Mouse (Mus musculus) right cerebral cortex, adult 18-20 months (tissue): ENCODE measurements around the gene Nck2.
"Not testable (repeated sequence)": the region's sequence is repeated elsewhere in the genome, so short reads cannot be mapped to it uniquely, and the experiment has no call there.

Experiments
- DNase-seq: peaks from one replicate; pipeline ENCODE4 v3.0.0; 2022; ENCODE audit warnings: mixed read lengths

Nck2 gene

GRCm38 (mm10) chr1:43537021-43537420 lies 92.6 kb downstream of the Nck2 start:
- DNase-seq, result no peak

GRCm38 (mm10) chr1:43537496-43537895 lies 93.1 kb downstream of the Nck2 start:
- no peak for DNase-seq

GRCm38 (mm10) chr1:43538716-43539115 lies 94.3 kb downstream of the Nck2 start:
- no peak for DNase-seq

GRCm38 (mm10) chr1:43539689-43540380 lies 95.5 kb downstream of the Nck2 start:
- no peak for DNase-seq

GRCm38 (mm10) chr1:43542339-43542738 lies 98.0 kb downstream of the Nck2 start:
- DNase-seq, result no peak

GRCm38 (mm10) chr1:43547644-43548043 lies 103.3 kb downstream of the Nck2 start:
- DNase-seq, result no peak

GRCm38 (mm10) chr1:43548749-43549148 lies 104.4 kb downstream of the Nck2 start:
- DNase-seq, result no peak

GRCm38 (mm10) chr1:43550525-43550924 lies 106.1 kb downstream of the Nck2 start:
- no peak for DNase-seq

- not testable (repeated sequence) for DNase-seq
These were observed 109.8 kb downstream of the Nck2 start for GRCm38 (mm10) chr1:43553989-43554679.

- DNase-seq, result no peak
These were observed 111.0 kb downstream of the Nck2 start for GRCm38 (mm10) chr1:43555222-43555974.

- DNase-seq, result no peak
These were observed 114.0 kb downstream of the Nck2 start for GRCm38 (mm10) chr1:43558329-43558728.

- DNase-seq, result no peak
These were observed 114.8 kb downstream of the Nck2 start for GRCm38 (mm10) chr1:43559043-43559692.

GRCm38 (mm10) chr1:43561085-43561484 lies 116.7 kb downstream of the Nck2 start:
- DNase-seq, result no peak

- peak; percentile 52 for DNase-seq
These were observed 117.8 kb downstream of the Nck2 start for GRCm38 (mm10) chr1:43562002-43562666.

GRCm38 (mm10) chr1:43565260-43565659 lies 120.9 kb downstream of the Nck2 start:
- no peak for DNase-seq

GRCm38 (mm10) chr1:43566677-43567377 lies 122.4 kb downstream of the Nck2 start:
- no peak for DNase-seq

- DNase-seq, result no peak
These were observed 124.4 kb downstream of the Nck2 start for GRCm38 (mm10) chr1:43568824-43569223.

- no peak for DNase-seq
These were observed 126.7 kb downstream of the Nck2 start for GRCm38 (mm10) chr1:43571105-43571504.

GRCm38 (mm10) chr1:43574793-43575304 lies 130.5 kb downstream of the Nck2 start:
- DNase-seq, result no peak

- DNase-seq, result no peak
These were observed 133.0 kb downstream of the Nck2 start for GRCm38 (mm10) chr1:43577371-43577770.

- peak; percentile 14 for DNase-seq
These were observed 139.2 kb downstream of the Nck2 start for GRCm38 (mm10) chr1:43583564-43583963.

- no peak for DNase-seq
These were observed 144.6 kb downstream of the Nck2 start for GRCm38 (mm10) chr1:43589001-43589400.
